9 mouse cellular contexts compared by ENCODE assay signal in the genomic region with DNA sequence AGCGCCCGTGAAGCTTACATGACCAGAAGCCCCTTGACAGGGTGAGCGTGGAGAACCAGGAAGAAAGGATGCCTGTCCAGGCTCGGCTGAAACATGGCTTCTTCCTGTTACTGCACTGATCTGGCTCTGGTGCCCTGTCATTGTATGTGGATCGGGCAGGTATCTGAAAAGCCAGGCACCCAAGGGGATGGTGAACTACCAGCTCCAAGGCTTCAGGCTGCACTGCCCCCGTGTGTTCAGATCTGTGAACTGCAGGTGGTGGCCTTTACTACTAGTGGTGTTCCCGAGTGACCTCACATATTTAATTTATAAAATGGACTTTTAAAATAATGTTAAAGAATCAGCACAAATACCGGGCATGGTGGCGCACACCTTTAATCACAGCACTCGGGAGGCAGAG.
A peak's percentile ranks its signal among the peaks of the same experiment; 100 is the strongest.
DNase-seq lines count a peak whose midpoint lies in the region; ATAC-seq and TF ChIP-seq lines count a peak whose summit lies in the region.
"Had no signal": no experiment of that assay in that cellular context is flagged by ENCODE, and none has a peak within 500 bp of the region (broad histone marks: within the 10 kb centered on the region; RNA-seq: fewer than 3 reads in every experiment).

No protein-coding gene starts in this region.

- no peak for ATAC-seq in kidney, embryonic 15.5 days (replicated peaks; ENCODE audit: low FRiP score)
- ATAC-seq in embryonic facial prominence, embryonic 11.5 days (replicated peaks; ENCODE audit: insufficient number of reproducible peaks, low FRiP score, low TSS enrichment, low read depth) = no peak

- no peak for TF ChIP-seq POLR2A in ES-Bruce4 (IDR thresholded peaks at IDR 0.05; ENCODE audit: insufficient read depth, low read length)
- no peak for TF ChIP-seq POLR2A in olfactory bulb, adult 2 months (IDR thresholded peaks at IDR 0.05; ENCODE audit: insufficient read depth, low read depth, low read length)

- 80% methylated on average over 10 of the region's 10 CpGs for WGBS in kidney, embryonic 15.5 days
- WGBS in embryonic facial prominence, embryonic 11.5 days = 79% methylated on average over 10 of the region's 10 CpGs
- 74% methylated on average over 10 of the region's 10 CpGs for WGBS in olfactory bulb, adult 2 months

- peak; percentile 89 for TF ChIP-seq CTCF in ES-Bruce4 (IDR thresholded peaks at IDR 0.05; ENCODE audit: low read depth, low read length)
- peak; percentile 56; the same call in 1 of the 2 replicates for TF ChIP-seq CTCF in olfactory bulb, adult 2 months (IDR thresholded peaks at IDR 0.05; ENCODE audit: insufficient read depth, low read depth, low read length)

- no peak overlapping the region for H3K9ac ChIP-seq in kidney, embryonic 15.5 days
- no peak overlapping the region for H3K9ac ChIP-seq in ES-Bruce4 (ENCODE audit: low read depth, poor library complexity, severe bottlenecking)
- H3K9ac ChIP-seq in embryonic facial prominence, embryonic 11.5 days (replicated peaks; ENCODE audit: low read length) = no peak overlapping the region
- H3K9ac ChIP-seq: midbrain, embryonic 12.5 days had no signal

- no peak overlapping the region for H3K4me2 ChIP-seq in kidney, embryonic 15.5 days
- H3K4me2 ChIP-seq in embryonic facial prominence, embryonic 11.5 days (ENCODE audit: low read depth, low read length) = no peak overlapping the region
- H3K4me2 ChIP-seq: midbrain, embryonic 12.5 days had no signal

- intact Hi-C loops in left cerebral cortex, postnatal 4 days (cut with DNase I) = loop anchor here (5.0 kb wide), 1 partner anchor 190 kb away; no protein-coding TSS in a partner anchor

- 0 out of 2 replicates have a peak, but pooled peaks cover 7% of the 10 kb centered on the region for H3K4me1 ChIP-seq in kidney, embryonic 15.5 days
- no peaks in the 10 kb centered on the region for H3K4me1 ChIP-seq in ES-Bruce4 (ENCODE audit: control insufficient read depth, insufficient read depth, low read length)
- no peaks in the 10 kb centered on the region for H3K4me1 ChIP-seq in embryonic facial prominence, embryonic 11.5 days (ENCODE audit: control insufficient read depth, insufficient read depth, low read length)
- H3K4me1 ChIP-seq in olfactory bulb, adult 2 months (ENCODE audit: control insufficient read depth, insufficient read depth, low read length) = no peaks in the 10 kb centered on the region
- H3K4me1 ChIP-seq: midbrain, embryonic 12.5 days had no signal

- H3K27ac ChIP-seq in kidney, embryonic 15.5 days = no peak overlapping the region
- H3K27ac ChIP-seq in ES-Bruce4 (ENCODE audit: insufficient read depth, low read length) = no peak overlapping the region
- no peak overlapping the region for H3K27ac ChIP-seq in embryonic facial prominence, embryonic 11.5 days (replicated peaks; ENCODE audit: low read depth, low read length)
- H3K27ac ChIP-seq in olfactory bulb, adult 2 months (ENCODE audit: insufficient read depth, low read depth, low read length) = no peak overlapping the region
- H3K27ac ChIP-seq: midbrain, embryonic 12.5 days had no signal

- H3K9me3 ChIP-seq in kidney, embryonic 15.5 days (replicated peaks) = no peaks in the 10 kb centered on the region
- peaks cover 4% of the 10 kb centered on the region; the same call in 1 of the 2 replicates for H3K9me3 ChIP-seq in ES-Bruce4 (replicated peaks; ENCODE audit: control insufficient read depth, insufficient read depth, low read length, poor library complexity, severe bottlenecking)
- no peaks in the 10 kb centered on the region for H3K9me3 ChIP-seq in embryonic facial prominence, embryonic 11.5 days (replicated peaks; ENCODE audit: control insufficient read depth, low read length)
- H3K9me3 ChIP-seq: midbrain, embryonic 12.5 days had no signal

- TF ChIP-seq EP300 in ES-Bruce4 (IDR thresholded peaks at IDR 0.05; ENCODE audit: insufficient read depth, low read depth, low read length) = no peak

- no peaks in the 10 kb centered on the region for H3K27me3 ChIP-seq in kidney, embryonic 15.5 days
- H3K27me3 ChIP-seq in ES-Bruce4 (ENCODE audit: control insufficient read depth, insufficient read depth, low read length, poor library complexity, severe bottlenecking) = no peaks in the 10 kb centered on the region
- H3K27me3 ChIP-seq in embryonic facial prominence, embryonic 11.5 days (ENCODE audit: control insufficient read depth, insufficient read depth, low read length) = no peaks in the 10 kb centered on the region
- H3K27me3 ChIP-seq: midbrain, embryonic 12.5 days had no signal

- H3K4me3 ChIP-seq in kidney, embryonic 15.5 days (replicated peaks) = no peak overlapping the region
- no peak overlapping the region for H3K4me3 ChIP-seq in ES-Bruce4 (ENCODE audit: low read depth, low read length)
- no peak overlapping the region for H3K4me3 ChIP-seq in embryonic facial prominence, embryonic 11.5 days (ENCODE audit: low read depth, low read length)
- no peak overlapping the region for H3K4me3 ChIP-seq in olfactory bulb, adult 2 months (ENCODE audit: insufficient read depth, low read depth, low read length)
- H3K4me3 ChIP-seq: midbrain, embryonic 12.5 days had no signal

- H3K36me3 ChIP-seq in kidney, embryonic 15.5 days = peaks cover 72% of the 10 kb centered on the region
- peaks cover 22% of the 10 kb centered on the region for H3K36me3 ChIP-seq in ES-Bruce4 (ENCODE audit: control insufficient read depth, insufficient read depth, low read length, poor library complexity, severe bottlenecking)
- no peaks in the 10 kb centered on the region; the same call in 1 of the 2 replicates for H3K36me3 ChIP-seq in embryonic facial prominence, embryonic 11.5 days (replicated peaks; ENCODE audit: control insufficient read depth, insufficient read depth, low read depth, low read length)

- DNase-seq in kidney, adult 18-20 months = peak; percentile 64
- peak; percentile 75 for DNase-seq in adrenal gland, postnatal 10 days
- DNase-seq in embryonic facial prominence, embryonic 11.5 days (ENCODE audit: low spot score) = peak; percentile 79
- DNase-seq in left cerebral cortex, postnatal 4 days = peak; percentile 61
- DNase-seq in yolk sac, embryonic 10.5 days (ENCODE audit: low spot score) = no peak
